Mouse (Mus musculus) cerebellum, postnatal 4 days (tissue): ENCODE data around the gene Coq7.

Experiments
- DNase-seq, 2 experiments: peaks; one replicate each; pipeline ENCODE4 v3.0.0; 2022; ENCODE audit warnings: low spot score in 2 of 2, mixed read lengths in 1 of 2

The Coq7 gene

GRCm38 (mm10) chr7:118533178-118533578 lies at the start of gene Coq7:
Gene Coq7, minus strand, starts transcription at chr7:118533356.
- peak; percentile 84 to 95 for DNase-seq

GRCm38 (mm10) chr7:118579938-118580337 lies 46.8 kb upstream of the Coq7 start:
- DNase-seq, result no peak

- DNase-seq, result no peak
Observed at GRCm38 (mm10) chr7:118578269-118578668, 45.1 kb upstream of the Coq7 start.

- DNase-seq, result no peak
Observed at GRCm38 (mm10) chr7:118572039-118572438, 38.9 kb upstream of the Coq7 start.

GRCm38 (mm10) chr7:118571350-118571749 lies 38.2 kb upstream of the Coq7 start:
- no peak for DNase-seq

GRCm38 (mm10) chr7:118569121-118569543 lies 36.0 kb upstream of the Coq7 start:
- DNase-seq, result no peak

GRCm38 (mm10) chr7:118554290-118554689 lies 21.1 kb upstream of the Coq7 start:
- no peak for DNase-seq

- no peak for DNase-seq
Observed at GRCm38 (mm10) chr7:118553881-118554280, 20.7 kb upstream of the Coq7 start.

GRCm38 (mm10) chr7:118547451-118547850 lies 14.3 kb upstream of the Coq7 start:
- DNase-seq, result no peak

- no peak for DNase-seq
Observed at GRCm38 (mm10) chr7:118544128-118544527, 11.0 kb upstream of the Coq7 start.

- DNase-seq, result no peak
Observed at GRCm38 (mm10) chr7:118535076-118535475, 1.9 kb upstream of the Coq7 start.

- no peak for DNase-seq
Observed at GRCm38 (mm10) chr7:118534326-118534725, 1.2 kb upstream of the Coq7 start.

GRCm38 (mm10) chr7:118532519-118533177 lies 508 bp downstream of the Coq7 start:
- DNase-seq, result peak; percentile 93 to 95

GRCm38 (mm10) chr7:118526967-118527366 lies 6.2 kb downstream of the Coq7 start:
- no peak for DNase-seq

- no peak for DNase-seq
Observed at GRCm38 (mm10) chr7:118522077-118522476, 11.1 kb downstream of the Coq7 start.

- DNase-seq, result no peak
Observed at GRCm38 (mm10) chr7:118519661-118520060, 13.5 kb downstream of the Coq7 start.

- peak; percentile 59 to 79 for DNase-seq
Observed at GRCm38 (mm10) chr7:118518687-118519086, 14.5 kb downstream of the Coq7 start.

GRCm38 (mm10) chr7:118517819-118518218 lies 15.3 kb downstream of the Coq7 start:
- no peak for DNase-seq

- DNase-seq, result no peak
Observed at GRCm38 (mm10) chr7:118508556-118508955, 24.6 kb downstream of the Coq7 start.

- no peak for DNase-seq
Observed at GRCm38 (mm10) chr7:118503844-118504243, 29.3 kb downstream of the Coq7 start.

GRCm38 (mm10) chr7:118502333-118502732 lies 30.8 kb downstream of the Coq7 start:
- no peak for DNase-seq

- no peak for DNase-seq
Observed at GRCm38 (mm10) chr7:118499784-118500435, 33.2 kb downstream of the Coq7 start.

- no peak for DNase-seq
Observed at GRCm38 (mm10) chr7:118498984-118499783, 34.0 kb downstream of the Coq7 start.
